Mouse (Mus musculus) small intestine, adult 2 months (tissue): ENCODE data around the gene Tmed10. TPM values are rescaled to one million over a fixed set of nuclear protein-coding genes. Genes with fewer than 3 reads are reported as not detected.
A peak's percentile ranks its signal among the peaks of the same experiment; 100 is the strongest.

Experiments used
- H3K27ac ChIP-seq: fragments of 200-500 bp; 2 replicates; pipeline ENCODE4 v1.5.1; 2012; ENCODE audit warnings: low read depth, low read length, control low read depth, inconsistent platforms; ENCODE audit not compliant: insufficient read depth
- H3K27me3 ChIP-seq: fragments of 200-500 bp; 2 replicates; pipeline ENCODE4 v1.6.1; 2012; ENCODE audit warnings: mild to moderate bottlenecking, moderate library complexity, low read length, inconsistent platforms; ENCODE audit not compliant: control insufficient read depth, insufficient read depth
- H3K36me3 ChIP-seq: fragments of 200-500 bp; 2 replicates; pipeline ENCODE4 v1.6.1; 2012; ENCODE audit warnings: mild to moderate bottlenecking, low read length, control low read depth, inconsistent platforms; ENCODE audit not compliant: control insufficient read depth, insufficient read depth
- H3K4me1 ChIP-seq: fragments of 200-500 bp; 2 replicates; pipeline ENCODE4 v1.6.1; 2012; ENCODE audit warnings: low read length, inconsistent platforms, mixed read lengths; ENCODE audit not compliant: control insufficient read depth, insufficient read depth, insufficient read length
- H3K4me3 ChIP-seq: fragments of 200-500 bp; 2 replicates; pipeline ENCODE4 v1.5.1; 2012; ENCODE audit warnings: low read depth, mild to moderate bottlenecking, control low read depth, inconsistent platforms, low read length, moderate library complexity
- CTCF ChIP-seq: fragments of 200-500 bp; IDR thresholded peaks from 2 replicates; pipeline ENCODE4 v1.5.1; 2012; ENCODE audit warnings: low read depth, mild to moderate bottlenecking, control low read depth, inconsistent platforms, low read length, moderate library complexity, mixed read lengths; ENCODE audit not compliant: insufficient replicate concordance, insufficient read length; ENCODE audit errors: extremely low read depth
- POLR2A ChIP-seq: fragments of 200-500 bp; IDR thresholded peaks from 2 replicates; pipeline ENCODE4 v1.6.1; 2012; ENCODE audit warnings: low read depth, mild to moderate bottlenecking, control low read depth, inconsistent platforms, low read length, moderate library complexity
- WGBS: fragments of 180-500 bp; shearing (Covaris S2); methylation state at CpG from one replicate; pipeline ENCODE4 v1.1.7; 2018; 5-methylcytosine and 5-hydroxymethylcytosine counted together
- polyA plus RNA-seq: library from polyadenylated mRNA; depleted of rRNA; stranded (reverse); fragments of >200 nt; gene quantifications from 2 replicates; pipeline ENCODE4 v1.2.3, GENCODE M21; 2012

Gene Tmed10
- polyA plus RNA-seq, 1 experiment = 226 TPM

DNA sequence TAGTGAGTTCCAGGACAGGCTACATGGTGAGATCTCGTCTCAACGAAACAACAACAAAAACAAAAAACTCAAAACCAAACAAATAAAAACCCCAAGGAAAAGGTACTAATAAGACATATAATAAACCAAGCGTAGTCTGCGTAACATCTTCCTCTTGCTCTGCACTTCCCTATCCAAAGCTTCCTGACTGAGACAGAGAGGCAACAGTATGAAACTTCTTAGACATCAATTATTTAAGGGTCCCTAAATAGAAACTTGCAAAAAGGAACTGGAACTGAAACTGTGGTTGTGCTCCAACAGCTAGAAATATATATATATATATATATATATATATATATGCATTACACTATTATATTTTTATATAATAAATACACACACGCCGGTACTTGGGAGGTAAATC is 29.1 kb downstream of the Tmed10 start:
- Histone ChIP-seq H3K4me1 (peaks cover 4% of the 10 kb centered on the region; the same call in 1 of the 2 replicates), H3K27ac (peak overlapping the region; percentile 26; the same call in 1 of the 2 replicates), H3K4me3 (no peak overlapping the region), H3K36me3 (peaks cover 32% of the 10 kb centered on the region), H3K27me3 (no peaks in the 10 kb centered on the region)
- TF ChIP-seq CTCF (no peak), POLR2A (no peak)
- WGBS = 85% methylated on average over 6 of the region's 6 CpGs

DNA sequence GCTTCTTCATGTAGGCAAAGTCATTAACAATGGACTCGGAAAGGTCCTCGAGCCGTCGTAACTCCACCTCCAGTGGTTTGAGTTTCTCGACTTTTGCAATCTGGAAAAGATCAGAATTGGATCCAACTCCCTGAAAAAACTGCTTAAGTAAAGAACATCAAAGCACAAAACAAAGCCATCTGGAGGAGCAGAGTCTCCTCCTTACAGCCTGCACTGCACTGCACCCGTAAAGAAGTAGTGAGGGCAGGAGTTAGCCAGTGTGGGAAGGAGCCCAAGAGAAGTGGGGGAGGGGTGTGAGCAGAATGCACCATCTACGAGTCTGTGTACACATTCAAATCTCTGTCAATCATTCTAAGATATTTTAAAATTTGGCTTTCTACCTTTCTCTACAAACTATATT is 30.4 kb downstream of the Tmed10 start:
- Histone ChIP-seq H3K27me3 (no peaks in the 10 kb centered on the region), H3K36me3 (peaks cover 25% of the 10 kb centered on the region), H3K4me1 (peaks cover 6% of the 10 kb centered on the region; the same call in 1 of the 2 replicates), H3K27ac (no peak overlapping the region), H3K4me3 (no peak overlapping the region)
- TF ChIP-seq CTCF (no peak), POLR2A (no peak)
- 75% methylated on average over 7 of the region's 7 CpGs for whole genome bisulfite sequencing

DNA sequence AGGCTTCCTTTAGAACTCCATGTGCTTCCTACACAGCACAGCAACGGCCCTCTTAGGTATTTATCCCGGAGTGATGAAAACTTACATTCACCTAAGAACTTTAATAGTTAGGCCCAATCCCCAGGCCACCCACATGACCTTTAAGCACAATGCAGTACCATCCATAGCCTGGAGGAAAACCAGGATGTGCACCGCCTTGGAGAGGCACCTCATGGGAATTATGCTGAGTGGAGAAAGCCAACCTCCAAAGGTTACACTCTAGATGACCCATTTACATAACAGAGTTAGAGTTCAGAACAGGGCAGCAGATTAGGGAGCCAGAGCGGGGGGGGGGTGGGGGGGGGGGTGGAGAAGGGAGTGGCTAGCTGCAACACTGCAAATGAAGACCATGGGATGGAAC is 32.3 kb downstream of the Tmed10 start:
- peak overlapping the region; percentile 56 for H3K27ac ChIP-seq
- H3K27me3 ChIP-seq = no peaks in the 10 kb centered on the region
- no peak overlapping the region for H3K4me3 ChIP-seq
- H3K4me1 ChIP-seq = peaks cover 6% of the 10 kb centered on the region; the same call in 1 of the 2 replicates
- TF ChIP-seq POLR2A (no peak), CTCF (peak; percentile 15; the same call in 1 of the 2 replicates)
- 58% methylated on average over 4 of the region's 4 CpGs for WGBS
- H3K36me3 ChIP-seq = 0 out of 2 replicates have a peak, but pooled peaks cover 14% of the 10 kb centered on the region

GRCm38 (mm10) chr12:85341131-85341530 is 33.5 kb downstream of the Tmed10 start:
- 15% methylated on average over 1 of the region's 1 CpGs for WGBS
- H3K4me3 ChIP-seq = no peak overlapping the region
- peaks cover 17% of the 10 kb centered on the region for H3K36me3 ChIP-seq
- no peak for TF ChIP-seq CTCF
- TF ChIP-seq POLR2A = no peak
- H3K4me1 ChIP-seq = peaks cover 6% of the 10 kb centered on the region; the same call in 1 of the 2 replicates
- no peaks in the 10 kb centered on the region for H3K27me3 ChIP-seq
- H3K27ac ChIP-seq = no peak overlapping the region

- peaks cover 6% of the 10 kb centered on the region; the same call in 1 of the 2 replicates for H3K4me1 ChIP-seq
- TF ChIP-seq POLR2A (no peak), CTCF (no peak)
- H3K4me3 ChIP-seq = no peak overlapping the region; the same call in 1 of the 2 replicates
- no peaks in the 10 kb centered on the region for H3K27me3 ChIP-seq
- 16% methylated on average over 4 of the region's 4 CpGs for WGBS
- peaks cover 18% of the 10 kb centered on the region for H3K36me3 ChIP-seq
- H3K27ac ChIP-seq = peak overlapping the region; percentile 73
Measured at GRCm38 (mm10) chr12:85339947-85340346, 34.7 kb downstream of the Tmed10 start.

- Histone ChIP-seq H3K4me1 (peaks cover 6% of the 10 kb centered on the region; the same call in 1 of the 2 replicates), H3K4me3 (peak within 1 kb of the TSS; percentile 95), H3K27ac (peak within 1 kb of the TSS; percentile 81), H3K36me3 (peaks cover 20% of the 10 kb centered on the region), H3K27me3 (no peaks in the 10 kb centered on the region)
- no peak for TF ChIP-seq CTCF
- peak; percentile 83 for TF ChIP-seq POLR2A
- under 1% methylated on average over 36 of the region's 36 CpGs for WGBS
Measured at GRCm38 (mm10) chr12:85339243-85339729, 35.4 kb downstream of the Tmed10 start, which contains the start of gene Nek9. Gene Nek9 (minus strand): TSS chr12:85339362.

DNA sequence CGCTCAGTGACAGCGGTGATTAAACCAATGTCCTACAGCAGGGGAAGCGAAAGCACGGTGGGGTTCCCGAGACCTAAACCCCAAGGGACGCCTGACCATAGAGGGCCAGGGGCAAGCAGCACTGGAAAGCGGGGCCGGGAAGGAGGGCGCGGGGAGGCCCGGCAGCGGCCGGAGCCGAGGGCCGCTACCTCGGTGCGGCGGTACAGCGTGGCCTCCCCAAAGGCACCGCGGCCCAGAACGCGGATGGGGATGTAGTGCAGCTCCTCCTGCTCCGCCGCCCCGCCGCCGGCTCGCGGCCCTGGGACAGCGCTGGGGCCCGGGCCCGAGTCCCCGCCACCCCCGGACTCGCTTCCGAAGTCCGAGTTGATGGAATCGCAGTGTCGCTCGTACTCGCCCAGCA is 35.8 kb downstream of the Tmed10 start:
- H3K36me3 ChIP-seq = peaks cover 20% of the 10 kb centered on the region
- peak overlapping the region; percentile 95 for H3K4me3 ChIP-seq
- under 1% methylated on average over 42 of the region's 42 CpGs for WGBS
- no peaks in the 10 kb centered on the region for H3K27me3 ChIP-seq
- peak overlapping the region; percentile 81 for H3K27ac ChIP-seq
- TF ChIP-seq POLR2A (no peak), CTCF (no peak)
- peaks cover 6% of the 10 kb centered on the region; the same call in 1 of the 2 replicates for H3K4me1 ChIP-seq
